Mouse (Mus musculus) hindbrain, embryonic 10.5 days (tissue): ENCODE measurements around the gene Arpc3. TPM values are rescaled to one million over a fixed set of nuclear protein-coding genes. Genes with fewer than 3 reads are reported as not detected.

ENCODE experiments used
- DNase-seq: peaks from one replicate; pipeline ENCODE4 v3.0.0-alpha.2; 2017; ENCODE audit warnings: low spot score
- H3K27ac ChIP-seq: fragments of 300-500 bp; sonication (generic); 2 replicates; pipeline ENCODE4 v1.5.1; 2016; ENCODE audit warnings: mild to moderate bottlenecking, moderate library complexity
- H3K27me3 ChIP-seq: fragments of 300-500 bp; sonication (generic); 2 replicates; pipeline ENCODE4 v1.6.1; 2016; ENCODE audit warnings: mild to moderate bottlenecking; ENCODE audit not compliant: poor library complexity, insufficient read depth, severe bottlenecking
- H3K36me3 ChIP-seq: fragments of 300-500 bp; sonication (generic); 2 replicates; pipeline ENCODE4 v1.6.1; 2016; ENCODE audit warnings: mild to moderate bottlenecking, moderate library complexity
- H3K4me1 ChIP-seq: fragments of 300-500 bp; sonication (generic); replicated peaks from 2 replicates; pipeline ENCODE4 v1.6.1; 2016; ENCODE audit warnings: mild to moderate bottlenecking
- H3K4me3 ChIP-seq: fragments of 300-500 bp; sonication (generic); 2 replicates; pipeline ENCODE4 v1.5.1; 2016; ENCODE audit warnings: mild to moderate bottlenecking, moderate library complexity
- H3K9me3 ChIP-seq: fragments of 300-500 bp; sonication (generic); 2 replicates; pipeline ENCODE4 v1.6.1; 2016; ENCODE audit warnings: mild to moderate bottlenecking, moderate library complexity
- WGBS: fragments of 180-500 bp; shearing (Covaris S2); methylation state at CpG from one replicate; pipeline ENCODE4 v1.1.7; 2016; 5-methylcytosine and 5-hydroxymethylcytosine counted together
- polyA plus RNA-seq: library from polyadenylated mRNA; unstranded; fragments of >200 nt; fragmentation: Nextera tagmentation; extraction: Ambion mirVana; gene quantifications from 2 replicates; pipeline ENCODE4 v1.2.1, GENCODE M21; 2016

The Arpc3 gene
- polyA plus RNA-seq = 90.2 and 97.9 TPM in 2 replicates

GRCm38 (mm10) chr5:122391786-122392180 is at the start of gene Arpc3:
TSS of gene Arpc3 (plus strand) at chr5:122391878.
- Histone ChIP-seq H3K27ac (peak within 1 kb of the TSS; percentile 88), H3K4me1 (peaks cover 12% of the 10 kb centered on the region), H3K9me3 (no peaks in the 10 kb centered on the region), H3K4me3 (peak within 1 kb of the TSS; percentile 89), H3K36me3 (peaks cover 17% of the 10 kb centered on the region), H3K27me3 (no peaks in the 10 kb centered on the region)
- WGBS = under 1% methylated on average over 39 of the region's 39 CpGs
- DNase-seq = peak; percentile 92

GRCm38 (mm10) chr5:122342874-122343273 is 48.8 kb upstream of the Arpc3 start:
- Histone ChIP-seq H3K4me1 (no peaks in the 10 kb centered on the region), H3K27ac (no peak overlapping the region), H3K4me3 (no peak overlapping the region), H3K36me3 (no peaks in the 10 kb centered on the region), H3K9me3 (peaks cover 6% of the 10 kb centered on the region; the same call in 1 of the 2 replicates), H3K27me3 (no peaks in the 10 kb centered on the region)
- 86% methylated on average over 1 of the region's 1 CpGs for WGBS
- DNase-seq = no peak

DNA sequence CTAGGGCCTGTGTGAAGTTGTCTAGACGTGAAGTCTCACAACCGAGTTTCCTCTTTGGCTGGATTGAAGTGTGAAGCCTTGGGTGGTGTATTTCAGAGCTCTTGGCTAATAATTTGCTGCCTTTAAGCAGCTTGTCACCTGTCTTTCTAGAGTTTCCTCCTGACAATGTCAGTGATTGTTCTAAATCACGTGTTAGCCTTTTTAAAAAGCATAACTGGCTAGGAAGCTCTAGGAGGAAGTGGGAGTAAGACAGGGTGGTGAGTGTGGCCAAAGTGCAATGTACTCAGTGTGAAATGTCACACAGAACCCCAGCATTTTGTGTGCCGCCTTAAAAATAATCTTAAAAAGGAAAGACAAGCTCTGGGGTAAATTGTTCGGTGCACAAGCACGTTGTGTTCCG is 47.9 kb upstream of the Arpc3 start:
- Histone ChIP-seq H3K4me3 (no peak overlapping the region), H3K27ac (no peak overlapping the region), H3K9me3 (peaks cover 6% of the 10 kb centered on the region; the same call in 1 of the 2 replicates), H3K4me1 (no peaks in the 10 kb centered on the region), H3K27me3 (no peaks in the 10 kb centered on the region), H3K36me3 (no peaks in the 10 kb centered on the region)
- WGBS = 64% methylated on average over 7 of the region's 7 CpGs
- no peak for DNase-seq

DNA sequence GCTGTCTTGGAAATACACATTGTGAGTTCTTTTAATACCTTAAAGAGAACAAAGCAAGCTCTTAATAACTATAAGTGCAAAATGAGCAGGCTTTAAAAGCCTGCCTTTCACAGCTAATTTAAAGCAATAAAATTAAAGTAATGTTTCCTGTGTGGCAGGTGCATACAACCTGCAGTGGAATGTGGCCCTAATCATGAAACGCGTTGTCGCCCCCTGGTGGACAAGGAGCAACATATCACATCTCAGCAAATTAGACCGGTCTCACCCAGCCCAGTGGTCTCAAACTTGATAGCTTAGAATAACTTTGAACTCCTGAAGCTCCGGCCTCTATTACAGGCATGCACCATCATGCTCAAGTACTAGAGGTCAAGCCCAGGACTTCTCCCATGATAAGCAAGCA is 47.4 kb upstream of the Arpc3 start:
- Histone ChIP-seq H3K27ac (no peak overlapping the region), H3K4me1 (no peaks in the 10 kb centered on the region), H3K36me3 (no peaks in the 10 kb centered on the region), H3K27me3 (no peaks in the 10 kb centered on the region), H3K9me3 (peaks cover 6% of the 10 kb centered on the region; the same call in 1 of the 2 replicates), H3K4me3 (no peak overlapping the region)
- WGBS = 12% methylated on average over 5 of the region's 5 CpGs
- peak; percentile 70 for DNase-seq

DNA sequence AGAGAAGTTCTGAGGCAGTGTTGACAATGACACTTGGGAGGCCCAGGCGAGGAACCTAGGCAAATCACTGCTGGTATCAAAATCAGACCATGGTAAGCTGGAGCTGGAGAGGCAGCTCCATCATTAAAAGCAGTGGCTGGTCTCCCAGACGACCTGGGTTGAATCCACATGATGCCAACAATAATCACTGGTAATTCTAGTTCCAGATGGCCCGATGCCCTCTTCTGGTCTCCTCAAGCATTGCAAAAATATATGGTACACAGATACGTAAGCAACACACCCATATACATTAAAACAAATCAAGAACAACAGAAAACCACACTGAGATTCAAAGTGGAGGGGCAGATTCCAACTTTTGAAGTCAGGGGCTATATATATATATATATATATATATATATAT is 45.9 kb upstream of the Arpc3 start:
- no peaks in the 10 kb centered on the region for H3K4me1 ChIP-seq
- no peak for DNase-seq
- no peaks in the 10 kb centered on the region for H3K36me3 ChIP-seq
- no peak overlapping the region for H3K27ac ChIP-seq
- no peaks in the 10 kb centered on the region for H3K27me3 ChIP-seq
- H3K9me3 ChIP-seq = peaks cover 6% of the 10 kb centered on the region; the same call in 1 of the 2 replicates
- WGBS = 75% methylated on average over 4 of the region's 4 CpGs
- no peak overlapping the region for H3K4me3 ChIP-seq

DNA sequence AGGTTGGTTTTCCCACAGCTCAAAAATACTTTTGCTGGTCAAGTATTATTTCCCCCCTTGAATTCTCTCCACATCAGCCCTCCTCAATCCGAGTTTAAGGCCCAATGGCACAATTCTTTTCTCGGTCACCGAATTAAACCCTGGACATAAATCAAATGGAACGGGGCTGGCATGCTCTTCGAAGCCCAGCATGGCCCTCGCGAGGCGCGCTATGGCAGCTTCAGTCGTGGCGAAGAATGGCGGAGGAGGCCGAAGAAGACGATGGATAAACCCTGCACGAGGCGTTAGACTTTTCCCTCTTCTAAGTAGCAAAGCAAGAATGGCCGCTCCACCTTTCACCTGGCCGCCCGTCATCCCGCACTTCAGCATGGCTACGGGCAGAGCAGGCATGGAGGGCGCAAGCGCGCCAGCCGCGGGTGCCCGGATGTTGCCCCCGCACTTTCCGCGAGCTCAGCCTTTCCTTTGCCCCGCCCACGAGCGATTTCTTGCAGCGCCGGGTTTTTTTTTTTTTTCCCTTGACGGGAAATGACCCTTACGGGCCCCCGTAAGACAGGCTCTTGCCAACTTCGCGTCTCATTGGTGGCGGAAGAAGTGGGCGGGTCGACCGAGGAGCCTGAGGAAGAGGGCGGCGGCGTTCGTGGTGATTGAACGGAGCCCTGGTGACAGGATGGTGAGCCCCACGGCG is 37.7 kb upstream of the Arpc3 start, which contains the start of the genes Rad9b and Vps29:
Gene Rad9b, minus strand, starts transcription at position 427 of the 685 bp plus-strand sequence.
Gene Vps29, plus strand, starts transcription at position 563 of the 685 bp plus-strand sequence.
- Histone ChIP-seq H3K27me3 (no peaks in the 10 kb centered on the region), H3K9me3 (no peaks in the 10 kb centered on the region), H3K4me3 (peak within 1 kb of the TSS; percentile 99), H3K27ac (peak within 1 kb of the TSS; percentile 91), H3K36me3 (peaks cover 9% of the 10 kb centered on the region), H3K4me1 (peaks cover 17% of the 10 kb centered on the region)
- DNase-seq = peak; percentile 99
- 3% methylated on average over 51 of the region's 51 CpGs for WGBS

- Histone ChIP-seq H3K4me3 (peak overlapping the region; percentile 99), H3K9me3 (no peaks in the 10 kb centered on the region), H3K27me3 (no peaks in the 10 kb centered on the region), H3K36me3 (peaks cover 15% of the 10 kb centered on the region), H3K4me1 (peaks cover 17% of the 10 kb centered on the region), H3K27ac (peak overlapping the region; percentile 91)
- no peak for DNase-seq
- 0% methylated on average over 55 of the region's 57 CpGs for WGBS
Measured at GRCm38 (mm10) chr5:122354492-122355067, 37.1 kb upstream of the Arpc3 start.

DNA sequence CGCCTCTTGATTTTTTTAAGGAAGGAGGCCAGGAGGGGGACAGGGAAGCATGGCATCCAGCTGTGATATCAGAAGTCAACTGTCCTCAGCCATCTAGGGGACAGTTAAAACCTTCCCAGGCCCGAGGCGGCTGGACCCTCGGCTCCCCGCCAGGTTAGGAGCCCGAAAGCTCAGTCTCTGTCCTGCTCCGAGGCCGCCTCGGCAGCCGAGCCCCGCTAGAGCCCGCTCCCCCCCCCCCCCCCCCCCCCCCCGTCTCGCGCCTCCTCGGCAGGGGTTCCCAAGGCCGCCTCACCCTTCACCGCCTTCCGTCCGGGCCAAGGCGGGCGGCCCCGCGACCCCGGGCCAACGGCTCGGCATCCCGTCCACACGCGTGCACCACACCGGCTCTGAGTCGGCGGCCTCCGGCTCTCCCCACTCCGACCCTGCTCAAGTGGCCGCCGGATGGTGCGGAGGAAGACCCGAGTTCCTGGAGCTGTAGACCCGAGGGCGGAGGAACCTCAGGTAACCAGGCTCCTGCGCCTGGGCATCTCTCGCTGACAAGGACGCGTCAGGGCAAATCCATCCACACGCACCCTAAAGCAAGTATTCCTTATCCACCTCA is 20.0 kb upstream of the Arpc3 start, which contains the start of gene Gpn3:
Gene Gpn3, plus strand, starts transcription at position 286 of the 601 bp plus-strand sequence.
- Histone ChIP-seq H3K27me3 (no peaks in the 10 kb centered on the region), H3K9me3 (no peaks in the 10 kb centered on the region), H3K4me3 (peak within 1 kb of the TSS; percentile 89), H3K36me3 (peaks cover 65% of the 10 kb centered on the region), H3K4me1 (peaks cover 27% of the 10 kb centered on the region), H3K27ac (peak within 1 kb of the TSS; percentile 97)
- DNase-seq = no peak
- 1% methylated on average over 42 of the region's 46 CpGs for WGBS

DNA sequence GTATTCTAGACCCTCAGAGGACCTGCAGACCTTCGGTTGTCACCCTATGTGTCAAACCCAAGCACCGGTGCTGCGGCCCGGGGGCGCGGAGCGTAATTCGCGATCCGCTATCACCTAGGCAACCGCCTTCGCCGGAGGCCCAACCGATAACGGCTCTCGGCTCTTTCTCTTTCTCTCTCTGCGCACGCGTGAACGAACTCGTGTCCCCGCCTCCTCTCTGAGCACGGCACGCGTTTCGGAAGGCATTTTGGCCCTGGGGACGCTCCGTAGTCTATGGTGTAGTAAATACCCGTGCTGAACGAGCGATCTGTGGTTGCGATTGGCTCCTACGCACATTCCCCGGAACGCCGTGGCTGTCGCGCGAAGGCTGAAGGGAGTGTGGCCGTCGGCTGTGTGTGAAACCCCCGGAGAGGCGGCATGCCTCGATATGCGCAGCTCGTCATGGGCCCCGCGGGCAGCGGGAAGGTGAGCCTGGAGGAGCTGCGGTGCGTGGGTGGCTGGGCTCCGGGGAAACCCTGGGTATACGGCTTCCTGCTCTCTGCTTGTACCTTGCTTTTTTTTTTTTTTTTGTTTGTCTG is 19.4 kb upstream of the Arpc3 start, which contains the start of gene Fam216a:
Gene Fam216a, minus strand, starts transcription at position 173 of the 578 bp plus-strand sequence.
- peak within 1 kb of the TSS; percentile 89 for H3K4me3 ChIP-seq
- peak within 1 kb of the TSS; percentile 97 for H3K27ac ChIP-seq
- H3K9me3 ChIP-seq = no peaks in the 10 kb centered on the region
- H3K27me3 ChIP-seq = no peaks in the 10 kb centered on the region
- H3K36me3 ChIP-seq = peaks cover 65% of the 10 kb centered on the region
- peak; percentile 100 for DNase-seq
- under 1% methylated on average over 53 of the region's 53 CpGs for WGBS
- peaks cover 27% of the 10 kb centered on the region for H3K4me1 ChIP-seq

DNA sequence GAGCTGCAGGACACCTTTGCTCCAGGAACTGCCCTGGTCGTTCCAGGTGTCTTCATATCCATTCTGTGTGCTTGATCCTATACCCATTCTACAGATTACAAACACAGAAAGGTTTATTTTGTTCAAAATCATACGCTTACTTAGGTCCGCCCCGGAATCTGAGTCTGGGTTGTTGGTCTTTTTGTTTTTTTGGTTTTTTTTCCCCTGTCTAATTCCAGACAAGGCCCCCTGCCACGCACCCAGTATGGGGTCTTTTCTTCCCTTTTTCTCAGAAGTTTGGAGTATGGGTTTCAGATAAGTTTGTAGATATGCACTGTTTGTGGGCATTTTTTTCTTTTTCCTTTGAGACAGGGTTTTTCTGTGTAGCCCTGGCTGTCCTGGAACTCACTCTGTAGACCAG is 18.8 kb upstream of the Arpc3 start:
- Histone ChIP-seq H3K4me3 (peak overlapping the region; percentile 89), H3K27me3 (no peaks in the 10 kb centered on the region), H3K4me1 (peaks cover 27% of the 10 kb centered on the region), H3K36me3 (peaks cover 62% of the 10 kb centered on the region), H3K9me3 (no peaks in the 10 kb centered on the region), H3K27ac (peak overlapping the region; percentile 97)
- DNase-seq = no peak
- 7% methylated on average over 5 of the region's 5 CpGs for WGBS

DNA sequence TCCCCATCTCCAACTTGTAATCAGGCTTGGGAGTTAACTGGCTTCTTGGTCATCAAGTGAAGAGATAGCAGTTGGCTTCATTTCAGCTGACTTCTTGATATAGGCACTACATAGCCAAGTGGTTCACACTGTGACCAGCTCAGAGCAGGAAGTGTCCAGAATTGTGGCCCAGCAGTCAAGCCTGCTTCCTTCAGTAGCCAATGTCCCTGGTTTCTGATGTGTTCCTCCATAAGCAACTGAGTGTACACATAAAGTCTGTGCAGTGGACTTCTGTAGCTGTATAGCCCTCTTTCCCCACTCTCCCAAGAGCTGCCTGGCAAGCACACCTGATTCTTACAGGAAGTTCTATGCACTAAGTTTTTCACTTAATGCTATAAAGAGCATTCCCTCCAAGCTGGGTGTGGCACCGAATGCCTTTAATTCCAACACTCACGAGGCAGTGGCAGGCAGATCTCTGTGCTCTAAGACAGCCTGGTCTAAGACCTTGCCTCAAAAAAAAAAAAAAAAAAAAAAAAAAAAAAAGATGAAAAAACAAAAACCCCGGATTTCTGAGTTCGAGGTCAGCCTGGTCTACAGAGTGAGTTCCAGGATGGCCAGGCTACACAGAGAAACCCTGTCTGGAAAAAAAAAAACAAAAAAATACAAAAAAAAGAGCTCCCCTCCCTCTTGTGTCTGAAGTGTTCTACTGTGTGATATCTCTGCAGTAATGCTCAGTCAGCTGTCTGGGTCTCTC is 14.4 kb upstream of the Arpc3 start:
- WGBS = 91% methylated on average over 4 of the region's 4 CpGs
- DNase-seq = no peak
- Histone ChIP-seq H3K9me3 (no peaks in the 10 kb centered on the region), H3K4me1 (peaks cover 14% of the 10 kb centered on the region), H3K4me3 (no peak overlapping the region), H3K36me3 (peaks cover 79% of the 10 kb centered on the region), H3K27ac (no peak overlapping the region), H3K27me3 (no peaks in the 10 kb centered on the region)

GRCm38 (mm10) chr5:122378171-122378570 is 13.5 kb upstream of the Arpc3 start:
- no peaks in the 10 kb centered on the region for H3K27me3 ChIP-seq
- H3K36me3 ChIP-seq = peaks cover 87% of the 10 kb centered on the region
- H3K4me1 ChIP-seq = peaks cover 9% of the 10 kb centered on the region
- DNase-seq = no peak
- H3K27ac ChIP-seq = no peak overlapping the region
- WGBS = 97% methylated on average over 12 of the region's 12 CpGs
- no peak overlapping the region for H3K4me3 ChIP-seq
- H3K9me3 ChIP-seq = no peaks in the 10 kb centered on the region
